Mouse (Mus musculus): ENCODE measurements around the gene Clcf1. TPM values are rescaled to one million over a fixed set of nuclear protein-coding genes. Genes with fewer than 3 reads are reported as not detected.

Gene Clcf1
- polyA plus RNA-seq, 1 experiment: 11.5 TPM

- TF ChIP-seq SRF (IDR thresholded peaks at IDR 0.05; ENCODE audit: control insufficient read depth, insufficient read length, low read depth): peak; percentile 42
- no peak for TF ChIP-seq MYOG (IDR thresholded peaks at IDR 0.05; ENCODE audit: control insufficient read depth in 1 of 3, insufficient read depth in 1 of 3, insufficient read length in 2 of 3, low read depth in 2 of 3)
- no peak for TF ChIP-seq MYOD1 (IDR thresholded peaks at IDR 0.05; ENCODE audit: control insufficient read depth in 1 of 3, insufficient read length in 2 of 3, low read depth in 2 of 3)
- TF ChIP-seq MAX (IDR thresholded peaks at IDR 0.05; ENCODE audit: low read depth): no peak
- peak; percentile 74 for TF ChIP-seq POLR2A (IDR thresholded peaks at IDR 0.05; ENCODE audit: insufficient read length, low read depth)
- no peak for TF ChIP-seq TCF3 (IDR thresholded peaks at IDR 0.05; ENCODE audit: insufficient read length, low read depth)
- TF ChIP-seq E2F4 (IDR thresholded peaks at IDR 0.05; ENCODE audit: insufficient read depth): peak; percentile 74
- TF ChIP-seq CEBPB (IDR thresholded peaks at IDR 0.05; ENCODE audit: insufficient read depth, poor library complexity, severe bottlenecking): no peak
- TF ChIP-seq TCF12 (IDR thresholded peaks at IDR 0.05; ENCODE audit: insufficient read depth, poor library complexity, severe bottlenecking): no peak
- TF ChIP-seq POLR2AphosphoS2 (IDR thresholded peaks at IDR 0.05; ENCODE audit: insufficient read length, low read depth): peak; percentile 84
- peak; percentile 100 for TF ChIP-seq USF1 (IDR thresholded peaks at IDR 0.05; ENCODE audit: low read depth)
- no peak for TF ChIP-seq REST (IDR thresholded peaks at IDR 0.05; ENCODE audit: insufficient read depth, insufficient read length)
- Histone ChIP-seq H3K27me3 (ENCODE audit: control insufficient read depth, insufficient read depth, insufficient read length) (no peaks in the 10 kb centered on the region), H3K36me3 (ENCODE audit: control insufficient read depth, insufficient read depth) (peaks cover 5% of the 10 kb centered on the region), H3K4me3 (peak within 1 kb of the TSS; percentile 69), H3K79me2 (ENCODE audit: control insufficient read depth, insufficient read depth) (peaks cover 17% of the 10 kb centered on the region), H3K4me2 (ENCODE audit: low read depth) (peak within 1 kb of the TSS; percentile 100), H3ac (ENCODE audit: control insufficient read depth, insufficient read length) (peak within 1 kb of the TSS; percentile 20)
Measured at GRCm38 (mm10) chr19:4201291-4201909, 12.6 kb upstream of the Clcf1 start, which contains the start of gene Rad9a. Rad9a (minus strand) TSS chr19:4201662.

GRCm38 (mm10) chr19:4202149-4202548 lies 11.9 kb upstream of the Clcf1 start:
- peaks cover 17% of the 10 kb centered on the region for H3K79me2 ChIP-seq (ENCODE audit: control insufficient read depth, insufficient read depth)
- peak overlapping the region; percentile 69 for H3K4me3 ChIP-seq
- H3K27me3 ChIP-seq (ENCODE audit: control insufficient read depth, insufficient read depth, insufficient read length): no peaks in the 10 kb centered on the region
- peak overlapping the region; percentile 100 for H3K4me2 ChIP-seq (ENCODE audit: low read depth)
- H3ac ChIP-seq (ENCODE audit: control insufficient read depth, insufficient read length): peak overlapping the region; percentile 20
- H3K36me3 ChIP-seq (ENCODE audit: control insufficient read depth, insufficient read depth): peaks cover 4% of the 10 kb centered on the region
- TF ChIP-seq TCF3 (IDR thresholded peaks at IDR 0.05; ENCODE audit: insufficient read length, low read depth) (no peak), SRF (IDR thresholded peaks at IDR 0.05; ENCODE audit: control insufficient read depth, insufficient read length, low read depth) (no peak), REST (IDR thresholded peaks at IDR 0.05; ENCODE audit: insufficient read depth, insufficient read length) (no peak), USF1 (IDR thresholded peaks at IDR 0.05; ENCODE audit: low read depth) (no peak), CEBPB (IDR thresholded peaks at IDR 0.05; ENCODE audit: insufficient read depth, poor library complexity, severe bottlenecking) (no peak), TCF12 (IDR thresholded peaks at IDR 0.05; ENCODE audit: insufficient read depth, poor library complexity, severe bottlenecking) (no peak), E2F4 (IDR thresholded peaks at IDR 0.05; ENCODE audit: insufficient read depth) (no peak)

DNA sequence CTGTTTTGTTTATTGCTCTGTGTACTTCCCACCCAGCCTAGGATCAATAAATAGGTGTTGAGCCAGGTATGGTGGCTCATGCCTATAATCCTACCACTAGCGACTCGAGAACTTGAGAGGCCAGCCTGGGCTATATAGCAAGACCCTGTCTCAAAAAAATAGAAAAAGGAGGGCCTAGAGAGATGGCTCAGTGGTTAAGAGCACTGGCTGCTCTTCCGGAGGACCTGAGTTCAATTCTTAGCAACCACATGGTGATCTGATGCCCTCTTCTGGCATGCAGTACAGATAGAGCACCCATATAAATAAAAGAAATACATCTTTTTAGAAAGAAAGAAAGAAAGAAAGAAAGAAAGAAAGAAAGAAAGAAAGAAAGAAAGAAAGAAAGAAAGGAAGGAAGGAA lies 10.9 kb upstream of the Clcf1 start:
- Histone ChIP-seq H3K36me3 (ENCODE audit: control insufficient read depth, insufficient read depth) (no peaks in the 10 kb centered on the region), H3K4me2 (ENCODE audit: low read depth) (no peak overlapping the region), H3K27me3 (ENCODE audit: control insufficient read depth, insufficient read depth, insufficient read length) (no peaks in the 10 kb centered on the region), H3K79me2 (ENCODE audit: control insufficient read depth, insufficient read depth) (peaks cover 17% of the 10 kb centered on the region), H3ac (ENCODE audit: control insufficient read depth, insufficient read length) (no peak overlapping the region), H3K4me3 (no peak overlapping the region)
- TF ChIP-seq POLR2A (IDR thresholded peaks at IDR 0.05; ENCODE audit: insufficient read length, low read depth): no peak
- TF ChIP-seq USF1 (IDR thresholded peaks at IDR 0.05; ENCODE audit: low read depth): no peak
- no peak for TF ChIP-seq POLR2AphosphoS2 (IDR thresholded peaks at IDR 0.05; ENCODE audit: insufficient read length, low read depth)
- no peak for TF ChIP-seq MAX (IDR thresholded peaks at IDR 0.05; ENCODE audit: low read depth)
- no peak for TF ChIP-seq TCF3 (IDR thresholded peaks at IDR 0.05; ENCODE audit: insufficient read length, low read depth)
- no peak for TF ChIP-seq CEBPB (IDR thresholded peaks at IDR 0.05; ENCODE audit: insufficient read depth, poor library complexity, severe bottlenecking)
- TF ChIP-seq TCF12 (IDR thresholded peaks at IDR 0.05; ENCODE audit: insufficient read depth, poor library complexity, severe bottlenecking): no peak
- TF ChIP-seq E2F4 (IDR thresholded peaks at IDR 0.05; ENCODE audit: insufficient read depth): no peak
- no peak for TF ChIP-seq SRF (IDR thresholded peaks at IDR 0.05; ENCODE audit: control insufficient read depth, insufficient read length, low read depth)
- TF ChIP-seq REST (IDR thresholded peaks at IDR 0.05; ENCODE audit: insufficient read depth, insufficient read length): no peak
- TF ChIP-seq MYOG (IDR thresholded peaks at IDR 0.05; ENCODE audit: control insufficient read depth in 1 of 3, insufficient read depth in 1 of 3, insufficient read length in 2 of 3, low read depth in 2 of 3): no peak
- TF ChIP-seq MYOD1 (IDR thresholded peaks at IDR 0.05; ENCODE audit: control insufficient read depth in 1 of 3, insufficient read length in 2 of 3, low read depth in 2 of 3): no peak

GRCm38 (mm10) chr19:4203604-4204326 lies 10.3 kb upstream of the Clcf1 start:
- Histone ChIP-seq H3K4me2 (ENCODE audit: low read depth) (no peak overlapping the region), H3ac (ENCODE audit: control insufficient read depth, insufficient read length) (no peak overlapping the region), H3K79me2 (ENCODE audit: control insufficient read depth, insufficient read depth) (peaks cover 17% of the 10 kb centered on the region), H3K36me3 (ENCODE audit: control insufficient read depth, insufficient read depth) (no peaks in the 10 kb centered on the region), H3K4me3 (no peak overlapping the region), H3K27me3 (ENCODE audit: control insufficient read depth, insufficient read depth, insufficient read length) (no peaks in the 10 kb centered on the region)
- TF ChIP-seq POLR2AphosphoS2 (IDR thresholded peaks at IDR 0.05; ENCODE audit: insufficient read length, low read depth) (no peak), TCF3 (IDR thresholded peaks at IDR 0.05; ENCODE audit: insufficient read length, low read depth) (no peak), TCF12 (IDR thresholded peaks at IDR 0.05; ENCODE audit: insufficient read depth, poor library complexity, severe bottlenecking) (no peak), SRF (IDR thresholded peaks at IDR 0.05; ENCODE audit: control insufficient read depth, insufficient read length, low read depth) (no peak), E2F4 (IDR thresholded peaks at IDR 0.05; ENCODE audit: insufficient read depth) (no peak), POLR2A (IDR thresholded peaks at IDR 0.05; ENCODE audit: insufficient read length, low read depth) (no peak), CEBPB (IDR thresholded peaks at IDR 0.05; ENCODE audit: insufficient read depth, poor library complexity, severe bottlenecking) (no peak), MYOG (IDR thresholded peaks at IDR 0.05; ENCODE audit: control insufficient read depth in 1 of 3, insufficient read depth in 1 of 3, insufficient read length in 2 of 3, low read depth in 2 of 3) (no peak), MAX (IDR thresholded peaks at IDR 0.05; ENCODE audit: low read depth) (no peak), MYOD1 (IDR thresholded peaks at IDR 0.05; ENCODE audit: control insufficient read depth in 1 of 3, insufficient read length in 2 of 3, low read depth in 2 of 3) (no peak), REST (IDR thresholded peaks at IDR 0.05; ENCODE audit: insufficient read depth, insufficient read length) (no peak), USF1 (IDR thresholded peaks at IDR 0.05; ENCODE audit: low read depth) (no peak)

Measured in myocyte (in vitro differentiated cells).